Mouse (Mus musculus) intestine, postnatal 0 days (tissue): ENCODE measurements around the gene Vav2. TPM values are rescaled to one million over a fixed set of nuclear protein-coding genes. Genes with fewer than 3 reads are reported as not detected.

Source experiments
- ATAC-seq: fragments of 200-750 bp; cut with Nextera tagmentation; 2 replicates; pipeline ENCODE4 v1.8.0; 2017; ENCODE audit warnings: mild to moderate bottlenecking, moderate TSS enrichment, moderate library complexity
- H3K27ac ChIP-seq: fragments of 300-500 bp; sonication (generic); 2 replicates; pipeline ENCODE4 v1.5.1; 2014; ENCODE audit warnings: mild to moderate bottlenecking, low read depth, low read length, moderate library complexity
- H3K27me3 ChIP-seq: fragments of 300-500 bp; sonication (generic); replicated peaks from 2 replicates; pipeline ENCODE4 v1.6.1; 2014; ENCODE audit warnings: low read length, mixed read lengths; ENCODE audit not compliant: control insufficient read depth, insufficient read depth
- H3K36me3 ChIP-seq: fragments of 300-500 bp; sonication (generic); 2 replicates; pipeline ENCODE4 v1.6.1; 2014; ENCODE audit warnings: mild to moderate bottlenecking, moderate library complexity; ENCODE audit not compliant: control insufficient read depth, insufficient read depth
- H3K4me1 ChIP-seq: fragments of 300-500 bp; sonication (generic); replicated peaks from 2 replicates; pipeline ENCODE4 v1.6.1; 2014; ENCODE audit warnings: antibody characterized with exemption, low read length, mixed read lengths; ENCODE audit not compliant: control insufficient read depth, insufficient read depth
- H3K4me2 ChIP-seq: fragments of 300-500 bp; sonication (generic); replicated peaks from 2 replicates; pipeline ENCODE4 v1.6.1; 2014; ENCODE audit warnings: low read depth, mild to moderate bottlenecking, moderate library complexity
- H3K4me3 ChIP-seq: fragments of 300-500 bp; sonication (generic); 2 replicates; pipeline ENCODE4 v1.5.1; 2014; ENCODE audit warnings: low read depth, low read length
- H3K9ac ChIP-seq: fragments of 300-500 bp; sonication (generic); 2 replicates; pipeline ENCODE4 v1.6.1; 2014; ENCODE audit warnings: mild to moderate bottlenecking, low read depth, low read length
- H3K9me3 ChIP-seq: fragments of 300-500 bp; sonication (generic); 2 replicates; pipeline ENCODE4 v1.6.1; 2016; ENCODE audit warnings: mixed run types; ENCODE audit not compliant: control insufficient read depth
- CTCF ChIP-seq: sonication (generic); IDR thresholded peaks from 2 replicates; pipeline ENCODE4 v1.5.1; 2016; ENCODE audit warnings: low read depth, mild to moderate bottlenecking, control low read depth, antibody characterized with exemption, moderate library complexity
- WGBS: fragments of 180-500 bp; shearing (Covaris S2); extraction: QIAGEN DNeasy Blood & Tissue Kit; methylation state at CpG from one replicate; pipeline ENCODE4 v1.1.7; 2014; 5-methylcytosine and 5-hydroxymethylcytosine counted together
- polyA plus RNA-seq: library from polyadenylated mRNA; unstranded; fragments of >200 nt; fragmentation: Nextera tagmentation; extraction: Ambion mirVana; gene quantifications from 2 replicates; pipeline ENCODE4 v1.2.1, GENCODE M21; 2015

Vav2 gene
- polyA plus RNA-seq, 1 experiment from 2014 or later = 5.4 TPM

DNA sequence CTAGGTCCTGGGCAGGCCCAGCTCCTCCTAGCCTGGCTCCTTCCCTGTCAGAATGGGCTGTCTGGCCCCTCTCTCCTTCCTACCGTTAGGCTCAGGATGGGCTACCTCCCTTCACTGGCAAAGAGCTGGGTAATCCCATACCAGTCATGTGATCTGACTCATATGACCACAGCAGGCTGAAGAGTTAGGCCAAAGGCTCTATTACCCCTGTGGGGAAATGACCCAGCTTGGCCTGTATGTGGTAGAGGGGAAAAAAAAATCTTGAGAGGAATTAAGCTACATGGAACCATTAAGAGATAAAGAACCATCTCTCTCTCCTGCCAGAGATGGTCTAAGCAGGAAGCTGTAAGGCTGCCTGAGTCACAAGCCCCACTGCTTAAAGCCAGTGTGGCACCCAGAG is 108.6 kb downstream of the Vav2 start:
- Histone ChIP-seq H3K4me1 (no peaks in the 10 kb centered on the region), H3K4me2 (no peak overlapping the region), H3K27me3 (no peaks in the 10 kb centered on the region), H3K9me3 (no peaks in the 10 kb centered on the region), H3K27ac (no peak overlapping the region), H3K9ac (no peak overlapping the region), H3K4me3 (no peak overlapping the region), H3K36me3 (no peaks in the 10 kb centered on the region)
- no peak for ATAC-seq
- WGBS = 31% methylated on average over 1 of the region's 1 CpGs
- no peak for TF ChIP-seq CTCF

DNA sequence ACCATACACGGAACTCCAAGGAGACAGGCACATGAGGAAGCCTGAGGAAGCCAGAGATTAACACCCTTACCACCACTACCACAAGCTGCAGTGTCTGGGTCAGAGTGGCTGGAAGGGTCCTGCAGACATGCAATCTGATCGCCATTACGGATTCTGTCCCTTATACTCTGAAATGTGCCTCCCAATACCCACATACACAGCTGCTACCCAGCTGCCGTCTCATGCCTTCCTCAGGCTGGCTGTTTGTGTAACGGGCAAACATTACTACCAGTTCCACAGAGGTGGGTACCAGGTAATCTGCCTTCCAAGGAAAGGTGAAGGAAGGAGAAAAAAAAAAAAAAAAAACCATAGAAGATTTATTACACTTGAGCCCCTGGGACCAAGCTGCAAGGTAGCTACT is 110.7 kb downstream of the Vav2 start:
- Histone ChIP-seq H3K4me3 (no peak overlapping the region), H3K4me1 (no peaks in the 10 kb centered on the region), H3K9ac (no peak overlapping the region), H3K4me2 (no peak overlapping the region), H3K27me3 (no peaks in the 10 kb centered on the region), H3K27ac (no peak overlapping the region), H3K9me3 (no peaks in the 10 kb centered on the region), H3K36me3 (no peaks in the 10 kb centered on the region)
- WGBS = 88% methylated on average over 5 of the region's 5 CpGs
- no peak for TF ChIP-seq CTCF
- no peak for ATAC-seq

GRCm38 (mm10) chr2:27314269-27314668 is 112.6 kb downstream of the Vav2 start:
- no peak for TF ChIP-seq CTCF
- no peak overlapping the region for H3K4me2 ChIP-seq
- WGBS = 93% methylated on average over 5 of the region's 5 CpGs

DNA sequence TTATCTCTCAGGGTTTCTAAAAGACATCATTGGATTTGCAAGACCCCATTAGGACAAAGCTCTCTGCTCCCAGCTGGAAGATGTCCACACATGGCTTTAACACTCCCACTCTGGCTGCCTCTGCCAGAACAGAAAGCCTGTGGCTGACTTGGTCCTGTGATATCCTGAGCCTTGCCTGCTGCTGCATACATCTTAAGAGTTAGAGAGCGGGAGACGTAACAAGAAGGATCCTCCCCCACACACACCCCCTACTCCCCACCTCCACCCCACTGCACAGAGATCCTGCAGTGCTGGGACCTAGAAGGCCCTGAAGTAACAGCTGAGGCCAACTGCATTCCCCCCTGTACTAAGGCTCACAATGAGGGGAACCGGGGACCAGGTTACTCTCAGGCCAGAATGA is 114.3 kb downstream of the Vav2 start:
- no peak for ATAC-seq
- Histone ChIP-seq H3K9me3 (no peaks in the 10 kb centered on the region), H3K27ac (no peak overlapping the region), H3K9ac (no peak overlapping the region), H3K27me3 (no peaks in the 10 kb centered on the region), H3K4me2 (no peak overlapping the region), H3K4me3 (no peak overlapping the region), H3K4me1 (no peaks in the 10 kb centered on the region), H3K36me3 (no peaks in the 10 kb centered on the region)
- 64% methylated on average over 3 of the region's 3 CpGs for WGBS
- no peak for TF ChIP-seq CTCF

More at GRCm38 (mm10) chr2:27314269-27314668, 112.6 kb downstream of the Vav2 start:
- H3K4me3 ChIP-seq = no peak overlapping the region
- no peaks in the 10 kb centered on the region for H3K9me3 ChIP-seq
- no peak for ATAC-seq
- H3K27ac ChIP-seq = no peak overlapping the region
- no peaks in the 10 kb centered on the region for H3K27me3 ChIP-seq
- H3K4me1 ChIP-seq = no peaks in the 10 kb centered on the region
- H3K9ac ChIP-seq = no peak overlapping the region
- no peaks in the 10 kb centered on the region for H3K36me3 ChIP-seq

- H3K27ac ChIP-seq = no peak overlapping the region
- H3K4me3 ChIP-seq = no peak overlapping the region
- H3K9ac ChIP-seq = no peak overlapping the region
- no peak for ATAC-seq
- H3K36me3 ChIP-seq = no peaks in the 10 kb centered on the region
- H3K4me1 ChIP-seq = no peaks in the 10 kb centered on the region
- H3K4me2 ChIP-seq = no peak overlapping the region
- WGBS = 86% methylated on average over 3 of the region's 3 CpGs
- no peaks in the 10 kb centered on the region for H3K27me3 ChIP-seq
- TF ChIP-seq CTCF = no peak
- H3K9me3 ChIP-seq = no peaks in the 10 kb centered on the region
Observed at GRCm38 (mm10) chr2:27311606-27312005, 115.2 kb downstream of the Vav2 start.

DNA sequence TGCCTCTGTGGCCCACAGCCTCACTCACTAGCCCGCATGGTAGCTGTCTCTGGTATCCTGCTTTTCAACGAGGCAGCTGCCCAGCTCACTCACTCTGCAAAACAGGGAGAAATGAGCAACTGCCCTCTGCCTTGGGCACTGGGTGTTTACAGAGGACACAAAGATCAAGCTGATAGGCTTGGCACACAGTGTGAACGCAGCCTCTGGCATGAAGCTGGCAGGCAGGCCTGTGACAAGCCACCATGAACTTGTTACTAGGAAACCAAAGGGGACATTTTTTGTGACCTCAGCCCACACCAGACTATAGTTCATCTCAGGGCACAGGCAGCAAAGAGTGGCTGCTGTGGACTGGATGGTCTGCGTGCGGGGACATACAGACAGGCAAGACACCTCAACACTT is 115.9 kb downstream of the Vav2 start:
- no peak overlapping the region for H3K9ac ChIP-seq
- 90% methylated on average over 5 of the region's 5 CpGs for WGBS
- no peak overlapping the region for H3K4me2 ChIP-seq
- H3K4me1 ChIP-seq = no peaks in the 10 kb centered on the region
- no peaks in the 10 kb centered on the region for H3K9me3 ChIP-seq
- H3K27me3 ChIP-seq = no peaks in the 10 kb centered on the region
- H3K36me3 ChIP-seq = no peaks in the 10 kb centered on the region
- ATAC-seq = no peak
- no peak for TF ChIP-seq CTCF
- H3K27ac ChIP-seq = no peak overlapping the region
- no peak overlapping the region for H3K4me3 ChIP-seq

DNA sequence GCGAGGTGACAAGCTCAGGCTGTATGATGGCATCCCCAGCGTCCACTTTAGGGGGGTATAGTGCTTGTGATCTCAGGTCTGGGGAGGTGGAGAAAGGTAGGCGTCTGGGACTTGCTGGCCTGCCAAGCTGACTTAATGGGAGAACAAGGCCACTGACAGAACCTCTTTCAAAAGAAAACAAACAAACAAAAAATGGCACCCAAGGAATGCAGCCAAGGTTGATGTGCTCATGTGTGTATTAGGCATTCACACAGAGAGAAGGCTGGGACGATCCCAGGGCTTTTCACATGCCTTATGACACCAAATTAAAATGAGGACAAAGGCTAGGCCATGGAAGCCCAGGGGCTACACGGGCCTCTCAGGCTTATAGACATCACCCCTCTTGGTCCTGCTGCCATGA is 116.6 kb downstream of the Vav2 start:
- Histone ChIP-seq H3K4me3 (no peak overlapping the region), H3K4me2 (no peak overlapping the region), H3K27ac (no peak overlapping the region), H3K9ac (no peak overlapping the region), H3K4me1 (no peaks in the 10 kb centered on the region), H3K36me3 (no peaks in the 10 kb centered on the region), H3K9me3 (no peaks in the 10 kb centered on the region), H3K27me3 (no peaks in the 10 kb centered on the region)
- ATAC-seq = no peak
- 84% methylated on average over 5 of the region's 5 CpGs for WGBS
- no peak for TF ChIP-seq CTCF
